Mouse (Mus musculus): ENCODE results near the gene Ncmap.

The Ncmap gene

DNA sequence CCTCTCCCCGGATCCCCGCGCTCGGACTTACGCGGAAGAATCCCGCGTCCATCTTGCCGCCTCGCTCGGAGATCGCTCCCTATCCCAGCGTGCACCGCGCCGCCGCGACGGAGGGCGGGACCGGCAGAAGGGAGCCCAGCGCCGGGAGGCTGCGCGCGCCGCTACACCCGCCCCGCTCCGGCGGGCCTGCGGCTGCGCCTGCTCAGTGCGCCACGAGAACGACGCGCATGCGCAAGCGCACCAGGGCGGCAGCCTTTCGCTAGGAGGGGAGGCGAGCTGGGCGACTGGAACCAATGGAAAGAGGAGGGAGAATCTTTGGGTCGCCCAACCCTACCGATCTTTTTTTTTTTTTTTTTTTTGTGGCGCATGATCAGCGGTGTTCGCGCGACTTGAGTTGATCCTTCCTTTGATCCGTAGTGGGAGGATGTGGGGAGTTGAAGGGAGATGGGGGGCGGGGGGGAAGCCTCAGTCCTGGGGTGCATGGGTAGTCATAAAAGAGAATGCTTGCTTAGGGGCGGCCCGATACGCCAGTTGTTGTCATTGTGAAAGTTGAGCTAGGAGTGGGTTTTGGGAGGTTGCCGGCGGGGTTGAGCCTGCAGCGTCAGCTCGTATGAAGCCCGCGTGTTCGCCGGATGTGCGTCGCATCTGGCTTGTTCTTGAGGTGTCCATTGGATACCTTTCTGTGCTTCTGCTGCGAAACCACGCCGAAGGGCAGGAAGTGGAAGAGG is 44.8 kb downstream of the Ncmap start, which contains the start of gene Srrm1:
Srrm1 (minus strand) TSS at position 256 of the 728 bp plus-strand sequence.
- peak; percentile 97 to 99 for DNase-seq (ENCODE audit: low read depth in 2 of 2, low spot score in 2 of 2)

DNA sequence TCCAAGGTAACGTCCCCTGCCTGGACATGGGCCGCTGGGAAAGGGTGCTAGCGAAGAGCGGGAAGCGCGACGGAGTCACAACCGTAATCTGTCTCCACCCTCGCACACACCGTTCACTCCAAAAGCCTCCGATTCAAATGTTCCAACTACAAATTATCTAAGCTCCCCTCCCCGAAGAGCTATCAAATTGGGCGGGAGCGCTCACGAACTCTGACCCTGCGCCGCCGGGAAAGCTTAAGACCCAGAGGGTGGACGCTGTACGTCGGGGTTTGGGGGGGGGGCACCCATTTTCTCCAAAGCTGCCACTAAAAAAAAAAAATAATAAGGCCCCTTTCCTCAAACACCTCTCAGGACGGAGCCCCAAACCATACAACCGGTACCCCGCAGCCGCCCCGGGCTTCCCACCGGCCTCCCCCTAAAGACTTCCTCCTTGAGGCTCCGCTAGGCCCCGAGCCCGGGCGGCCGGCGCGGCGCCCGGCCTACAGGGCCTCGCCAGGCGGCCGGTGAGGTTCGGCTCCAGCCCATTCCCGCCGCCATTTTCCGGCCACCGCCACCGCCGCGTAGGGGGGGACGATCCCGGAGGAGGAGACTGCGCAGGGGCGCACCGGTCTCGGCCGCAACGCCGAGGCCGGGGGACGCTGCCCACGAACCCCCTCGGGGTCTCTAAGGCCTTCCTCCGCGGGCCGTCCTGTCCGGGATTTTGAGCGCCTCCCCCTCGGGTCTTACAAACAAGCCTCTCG is 45.5 kb downstream of the Ncmap start:
- DNase-seq (ENCODE audit: low read depth in 2 of 2, low spot score in 2 of 2): no peak

DNA sequence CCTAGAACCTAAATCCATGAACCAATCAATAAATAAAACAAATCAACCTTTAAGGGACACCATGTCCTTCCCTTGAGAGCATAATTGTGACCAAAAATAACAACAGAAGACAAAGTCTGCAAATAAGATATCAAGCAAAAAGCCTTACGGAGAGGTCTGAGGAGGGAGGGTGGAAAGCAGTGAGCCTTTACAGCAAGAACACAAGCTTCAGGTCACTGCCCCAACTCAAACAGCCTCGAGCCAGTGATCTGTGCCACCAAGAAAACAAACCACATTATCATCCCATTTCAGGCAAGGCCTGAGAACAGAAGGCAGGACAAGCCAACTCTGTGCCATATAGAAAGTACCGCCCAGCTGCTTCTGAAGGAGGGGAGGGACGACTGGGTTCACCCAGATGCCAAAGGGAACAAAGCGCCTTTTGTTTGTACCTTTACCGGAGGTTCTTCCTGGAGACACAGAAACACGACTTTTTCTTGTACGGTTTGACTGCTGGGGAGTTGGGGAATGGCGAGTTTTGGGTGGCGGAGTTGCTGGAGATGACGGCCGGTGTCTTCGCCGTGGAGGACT is 60.6 kb downstream of the Ncmap start:
- DNase-seq (ENCODE audit: low read depth in 2 of 2, low spot score in 2 of 2): no peak

DNA sequence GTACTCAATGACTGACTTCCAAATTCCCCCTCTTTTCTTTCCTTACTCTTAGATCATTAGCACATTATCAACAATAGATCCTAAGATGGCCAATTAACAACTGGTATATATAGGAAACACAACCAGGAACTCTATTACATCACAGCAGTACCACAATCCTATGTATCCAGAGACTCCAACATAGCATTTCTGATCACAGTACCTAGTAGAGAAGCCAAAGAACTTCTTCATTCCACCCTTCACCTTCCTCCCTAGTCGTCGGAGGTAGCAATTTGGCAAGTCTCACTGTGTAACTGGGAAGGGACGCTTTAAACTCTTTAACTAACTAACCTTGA is 62.0 kb downstream of the Ncmap start:
- no peak for DNase-seq (ENCODE audit: low read depth in 2 of 2, low spot score in 2 of 2)

DNA sequence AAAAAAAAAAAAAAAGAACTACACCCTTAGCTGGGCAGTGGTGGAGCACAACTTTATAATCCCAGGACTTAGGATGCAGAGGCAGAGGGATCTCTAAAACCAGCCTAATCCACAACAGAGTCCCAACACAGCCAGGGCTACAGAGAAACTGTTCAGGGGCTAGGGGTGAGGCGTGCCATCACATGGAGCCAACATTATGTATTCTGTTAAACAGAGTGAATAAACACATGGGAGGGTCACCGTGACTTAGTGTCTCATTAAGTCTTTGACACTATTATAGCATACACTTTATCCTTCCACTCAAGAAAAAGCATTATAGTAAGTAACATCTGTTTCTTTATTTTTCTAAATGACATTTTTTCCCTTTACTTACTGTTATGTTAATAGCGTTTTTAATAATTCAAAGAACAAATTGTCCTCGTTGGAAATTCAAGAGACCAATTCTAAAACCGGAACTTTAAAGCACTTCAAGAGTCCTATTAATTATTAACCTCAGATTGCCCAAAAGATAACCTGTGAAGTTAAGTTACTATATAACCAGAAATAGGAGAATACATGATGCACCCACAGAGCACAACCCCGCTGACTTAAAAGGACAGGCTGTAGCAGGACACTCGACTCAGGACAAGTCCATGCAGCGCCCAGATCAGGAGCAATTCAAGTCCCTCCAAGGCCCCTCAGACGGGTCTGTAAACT is 62.6 kb downstream of the Ncmap start:
- no peak for DNase-seq (ENCODE audit: low read depth in 2 of 2, low spot score in 2 of 2)

DNA sequence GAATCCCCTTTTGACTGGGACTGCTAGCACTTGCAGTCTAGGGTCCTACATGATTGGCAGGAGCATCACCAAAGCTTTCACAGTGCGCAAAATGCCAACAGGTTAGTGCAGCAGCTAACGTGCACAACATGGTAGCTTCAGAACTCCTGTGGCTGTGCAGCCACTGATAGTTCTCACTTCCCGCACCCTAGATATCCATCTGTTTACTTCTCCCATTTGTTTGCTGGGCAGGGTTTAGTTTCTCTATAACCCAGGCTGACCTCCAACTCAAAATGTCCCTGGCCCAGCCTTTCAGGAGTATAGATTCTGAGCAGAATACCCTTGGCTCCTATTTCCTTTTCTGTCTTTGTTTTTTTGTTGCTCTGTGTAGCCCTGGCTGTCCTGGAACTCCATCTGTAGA is 71.6 kb downstream of the Ncmap start:
- no peak for DNase-seq (ENCODE audit: low read depth in 2 of 2, low spot score in 2 of 2)

DNA sequence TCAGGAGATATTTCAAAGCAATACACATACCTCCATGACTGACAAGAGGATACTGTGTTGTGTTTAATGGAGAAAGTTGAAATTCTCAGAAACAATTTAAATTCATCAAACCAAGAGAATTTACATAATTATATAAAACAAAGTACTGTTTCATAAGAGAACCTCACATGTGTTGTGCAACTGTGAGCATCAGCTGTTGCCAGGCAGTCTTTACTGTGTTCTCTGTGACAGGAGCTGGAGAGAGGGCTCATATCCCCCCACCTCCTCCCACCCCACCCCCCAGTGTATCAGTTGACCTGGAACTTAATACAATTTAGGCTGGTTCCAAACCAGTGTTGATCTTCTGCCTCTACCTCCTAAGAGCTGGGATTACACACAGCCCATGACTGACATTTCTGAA is 72.0 kb downstream of the Ncmap start:
- no peak for DNase-seq (ENCODE audit: low read depth in 2 of 2, low spot score in 2 of 2)

DNA sequence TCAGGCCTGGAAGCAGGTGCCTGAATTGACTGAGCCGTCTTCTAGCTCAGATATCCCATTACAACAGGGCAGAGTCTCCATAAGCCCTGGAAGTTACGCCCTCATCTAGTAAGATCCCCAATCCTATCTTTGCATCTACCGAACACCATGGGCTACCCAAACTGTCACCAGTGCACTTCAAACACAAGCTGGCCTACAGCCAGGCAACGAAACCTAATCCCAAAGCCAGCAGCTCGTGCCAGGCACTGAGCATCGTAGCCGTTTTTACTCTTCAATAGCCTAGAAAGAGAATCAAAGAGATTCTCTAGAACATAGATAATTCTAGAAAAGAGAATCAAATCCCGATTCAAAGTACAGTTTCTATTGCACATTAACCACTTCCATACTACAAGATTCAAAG is 75.0 kb downstream of the Ncmap start:
- DNase-seq (ENCODE audit: low read depth in 2 of 2, low spot score in 2 of 2): no peak

Data from CD8-positive naive resting alpha-beta T cell, adult 2 months (primary cell).